15 mouse cellular contexts compared by ENCODE assay signal in the genomic region with DNA sequence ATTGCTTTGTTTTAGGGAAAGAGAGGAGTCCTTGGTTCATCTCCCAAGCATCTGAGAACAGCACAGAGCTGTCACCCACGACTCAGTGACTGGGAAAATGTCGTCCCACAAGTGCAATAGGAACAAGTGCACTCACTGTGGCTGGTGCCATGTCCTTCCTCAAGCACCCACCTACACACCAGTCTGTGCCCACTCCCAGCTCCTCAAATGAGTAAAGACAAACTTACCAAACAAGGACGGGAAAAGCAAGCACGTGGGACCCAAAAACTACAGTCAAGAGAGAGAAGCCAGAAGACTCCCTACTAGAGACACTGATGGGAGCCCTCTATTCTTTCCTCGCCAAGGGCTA.
"Had no signal": no experiment of that assay in that cellular context is flagged by ENCODE, and none has a peak within 500 bp of the region (broad histone marks: within the 10 kb centered on the region; RNA-seq: fewer than 3 reads in every experiment).

No protein-coding gene starts in this region.

- H3K9ac ChIP-seq: liver, embryonic 15.5 days; midbrain, embryonic 15.5 days; neural tube, embryonic 13.5 days had no signal

- H3K36me3 ChIP-seq: limb, embryonic 10.5 days; liver, embryonic 15.5 days; midbrain, embryonic 15.5 days; neural tube, embryonic 13.5 days had no signal

- H3K9me3 ChIP-seq: limb, embryonic 10.5 days; liver, embryonic 15.5 days; midbrain, embryonic 15.5 days; neural tube, embryonic 13.5 days had no signal

- H3K4me3 ChIP-seq: layer of hippocampus, adult 2 months; limb, embryonic 10.5 days; liver, embryonic 15.5 days; midbrain, embryonic 15.5 days; neural tube, embryonic 13.5 days had no signal

- H3K27me3 ChIP-seq: liver, embryonic 15.5 days; midbrain, embryonic 15.5 days; neural tube, embryonic 13.5 days had no signal

- ATAC-seq: inflammation-experienced regulatory T-cells, adult 6 months; intestine, postnatal 0 days; lung, postnatal 0 days; midbrain, embryonic 15.5 days had no signal

- H3K27ac ChIP-seq: layer of hippocampus, adult 2 months; limb, embryonic 10.5 days; liver, embryonic 15.5 days; midbrain, embryonic 15.5 days; neural tube, embryonic 13.5 days; stomach, postnatal 0 days had no signal

- H3K4me2 ChIP-seq: liver, embryonic 11.5 days; liver, embryonic 15.5 days; midbrain, embryonic 15.5 days; neural tube, embryonic 13.5 days had no signal

- DNase-seq: kidney, postnatal 25 days; lung, adult 2 months; lung, postnatal 36 days; thymus, adult 18-20 months; thymus, postnatal 14 days had no signal

- H3K4me1 ChIP-seq: midbrain, embryonic 15.5 days had no signal
